Mouse (Mus musculus) heart, adult 2 months (tissue): ENCODE measurements around the gene Cnot1.

Experiments used
- CTCF ChIP-seq: fragments of 200-600 bp; IDR thresholded peaks from 2 replicates; pipeline ENCODE4 v1.8.1; 2022; ENCODE audit warnings: antibody characterized with exemption, mild to moderate bottlenecking, moderate library complexity
- EP300 ChIP-seq: fragments of 200-500 bp; IDR thresholded peaks from 2 replicates; pipeline ENCODE4 v1.6.1; 2011; ENCODE audit warnings: low read depth, low read length, control low read depth; ENCODE audit not compliant: insufficient read depth

DNA sequence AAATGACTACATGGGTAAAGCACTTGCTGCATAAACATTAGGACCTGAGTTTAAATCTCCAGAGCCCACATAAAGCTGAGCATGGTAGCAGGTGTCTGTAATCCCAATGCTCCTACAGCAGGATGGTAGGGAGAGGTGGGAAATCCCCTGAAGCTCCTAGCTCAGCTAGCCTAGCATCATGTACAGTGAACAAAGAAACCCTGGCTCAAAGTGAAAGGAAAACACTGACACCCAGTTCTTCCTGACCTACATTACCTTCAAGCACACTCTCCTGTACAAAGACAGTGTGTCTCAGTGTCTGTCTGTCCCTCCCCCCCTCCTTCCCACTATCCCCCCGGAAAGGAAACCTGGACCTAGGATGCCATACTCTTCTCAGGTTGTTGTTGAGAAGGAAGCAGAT is 7.4 kb downstream of the Cnot1 start:
- TF ChIP-seq CTCF (no peak), EP300 (no peak)
